Mouse (Mus musculus) urinary bladder, adult 18-20 months (tissue): Measurements from ENCODE around the gene Alyref2.

ENCODE experiments used
- DNase-seq, 2 experiments: peaks; one replicate each; pipeline ENCODE4 v3.0.0; 2022; ENCODE audit warnings: low spot score in 2 of 2, mixed read lengths in 2 of 2

The Alyref2 gene

GRCm38 (mm10) chr1:171501016-171501610 is 2.2 kb upstream of the Alyref2 start:
- no peak for DNase-seq

- DNase-seq, result peak in 1 of 2 experiments; percentile 41
Observed at GRCm38 (mm10) chr1:171501636-171502080, 1.6 kb upstream of the Alyref2 start.

- DNase-seq, result no peak
Observed at GRCm38 (mm10) chr1:171502388-171503249, 659 bp upstream of the Alyref2 start.

- DNase-seq, result peak; percentile 62 to 77
Observed at GRCm38 (mm10) chr1:171503592-171504291, 464 bp downstream of the Alyref2 start.

- DNase-seq, result no peak
Observed at GRCm38 (mm10) chr1:171504586-171504985, 1.3 kb downstream of the Alyref2 start.

- DNase-seq, result no peak
Observed at GRCm38 (mm10) chr1:171513234-171513633, 10.0 kb downstream of the Alyref2 start.

- DNase-seq, result no peak
Observed at GRCm38 (mm10) chr1:171513760-171514159, 10.5 kb downstream of the Alyref2 start.

- DNase-seq, result no peak
Observed at GRCm38 (mm10) chr1:171515039-171515438, 11.8 kb downstream of the Alyref2 start.

- DNase-seq, result no peak
Observed at GRCm38 (mm10) chr1:171515557-171515956, 12.3 kb downstream of the Alyref2 start.

GRCm38 (mm10) chr1:171531367-171531766 is 28.1 kb downstream of the Alyref2 start:
- no peak for DNase-seq

GRCm38 (mm10) chr1:171532830-171533229 is 29.6 kb downstream of the Alyref2 start:
- DNase-seq, result no peak

- DNase-seq, result no peak
Observed at GRCm38 (mm10) chr1:171534557-171534956, 31.3 kb downstream of the Alyref2 start.

GRCm38 (mm10) chr1:171535194-171535593 is 31.9 kb downstream of the Alyref2 start, which contains the start of gene Itln1:
Gene Itln1 (minus strand): TSS chr1:171535294.
- DNase-seq, result no peak

GRCm38 (mm10) chr1:171540694-171541093 is 37.4 kb downstream of the Alyref2 start:
- no peak for DNase-seq

- no peak for DNase-seq
Observed at GRCm38 (mm10) chr1:171551326-171551725, 48.0 kb downstream of the Alyref2 start.

GRCm38 (mm10) chr1:171552230-171552629 is 49.0 kb downstream of the Alyref2 start:
- DNase-seq, result no peak

GRCm38 (mm10) chr1:171553359-171554341 is 50.4 kb downstream of the Alyref2 start:
- no peak for DNase-seq
